12 mouse cellular contexts compared by ENCODE assay signal in genomic region chr5:112284203-112284582, GRCm38 (mm10). TPM values are rescaled to one million over a fixed set of nuclear protein-coding genes. Genes with fewer than 3 reads are reported as not detected.
DNase-seq lines count a peak whose midpoint lies in the region; ATAC-seq and TF ChIP-seq lines count a peak whose summit lies in the region.
"Had no signal": no experiment of that assay in that cellular context is flagged by ENCODE, and none has a peak within 500 bp of the region (broad histone marks: within the 10 kb centered on the region; RNA-seq: fewer than 3 reads in every experiment).

No protein-coding gene starts in this region.

- no peaks in the 10 kb centered on the region for H3K27me3 ChIP-seq in kidney, embryonic 14.5 days (ENCODE audit: control insufficient read depth, insufficient read depth, low read length)
- no peaks in the 10 kb centered on the region for H3K27me3 ChIP-seq in liver, embryonic 11.5 days (replicated peaks; ENCODE audit: control insufficient read depth, insufficient read depth, low read length)
- H3K27me3 ChIP-seq: midbrain, embryonic 12.5 days had no signal

- 0 out of 2 replicates have a peak overlapping the region, but pooled peaks have one; percentile 24 for H3K4me3 ChIP-seq in gastrocnemius, adult 2 months
- no peak overlapping the region for H3K4me3 ChIP-seq in kidney, embryonic 14.5 days (ENCODE audit: low read length)
- H3K4me3 ChIP-seq in liver, embryonic 11.5 days (ENCODE audit: low read depth, low read length): no peak overlapping the region
- H3K4me3 ChIP-seq: left cerebral cortex, adult 2 months; midbrain, embryonic 12.5 days had no signal

- intact Hi-C loops in gastrocnemius, adult 2 months (cut with DNase I): no loop called here
- intact Hi-C loops in left cerebral cortex, postnatal 10 days (cut with DNase I): no loop called here

- H3K4me1 ChIP-seq in kidney, embryonic 14.5 days (ENCODE audit: control insufficient read depth, insufficient read depth, low read length): peaks cover 49% of the 10 kb centered on the region
- peaks cover 89% of the 10 kb centered on the region for H3K4me1 ChIP-seq in liver, embryonic 11.5 days (replicated peaks; ENCODE audit: control insufficient read depth, insufficient read depth, low read length)

- no peaks in the 10 kb centered on the region for H3K9me3 ChIP-seq in kidney, embryonic 14.5 days (ENCODE audit: control insufficient read depth, low read length)
- H3K9me3 ChIP-seq in liver, embryonic 11.5 days (ENCODE audit: control insufficient read depth, low read length): no peaks in the 10 kb centered on the region
- H3K9me3 ChIP-seq: midbrain, embryonic 12.5 days had no signal

- no peak overlapping the region for H3K9ac ChIP-seq in kidney, embryonic 14.5 days (ENCODE audit: low read depth, low read length)
- H3K9ac ChIP-seq in liver, embryonic 11.5 days (ENCODE audit: low read depth, low read length): peak overlapping the region; percentile 32
- H3K9ac ChIP-seq: forebrain, postnatal 0 days; midbrain, embryonic 12.5 days had no signal

- H3K36me3 ChIP-seq in kidney, embryonic 14.5 days (ENCODE audit: control insufficient read depth, insufficient read depth, low read length): no peaks in the 10 kb centered on the region
- no peaks in the 10 kb centered on the region; the same call in 1 of the 2 replicates for H3K36me3 ChIP-seq in liver, embryonic 11.5 days (ENCODE audit: control insufficient read depth, insufficient read depth, low read length)

- H3K4me2 ChIP-seq in kidney, embryonic 14.5 days (replicated peaks; ENCODE audit: low read depth, low read length): no peak overlapping the region
- H3K4me2 ChIP-seq in liver, embryonic 11.5 days: peak overlapping the region; percentile 37
- H3K4me2 ChIP-seq: midbrain, embryonic 12.5 days had no signal

- H3K27ac ChIP-seq in gastrocnemius, adult 2 months: peak overlapping the region; percentile 86
- peak overlapping the region; percentile 55; the same call in 1 of the 2 replicates for H3K27ac ChIP-seq in kidney, embryonic 14.5 days (ENCODE audit: low read depth, low read length)
- peak overlapping the region; percentile 81 for H3K27ac ChIP-seq in liver, embryonic 11.5 days (ENCODE audit: low read depth, low read length)
- H3K27ac ChIP-seq: left cerebral cortex, adult 2 months; midbrain, embryonic 12.5 days had no signal

- 73% methylated on average over 7 of the region's 7 CpGs for WGBS in kidney, embryonic 14.5 days
- WGBS in liver, embryonic 11.5 days: 42% methylated on average over 7 of the region's 7 CpGs

- TF ChIP-seq CTCF in gastrocnemius, adult 2 months (IDR thresholded peaks at IDR 0.05): no peak

- ATAC-seq in kidney, embryonic 14.5 days (ENCODE audit: low FRiP score, low TSS enrichment): no peak
- 0 out of 2 replicates have a peak, but pooled peaks have one; percentile 7 for ATAC-seq in liver, embryonic 11.5 days (replicated peaks; ENCODE audit: low FRiP score)
- ATAC-seq: forebrain, postnatal 0 days had no signal

- no peak for DNase-seq in gastrocnemius, adult 2 months
- no peak for DNase-seq in gastrocnemius, postnatal 10 days
- no peak for DNase-seq in kidney, postnatal 14 days
- peak; percentile 8 for DNase-seq in CD4-positive helper T cell, adult 2 months (ENCODE audit: low read depth, low spot score)
- no peak for DNase-seq in liver, embryonic 11.5 days (ENCODE audit: low spot score)
- no peak for DNase-seq in left cerebral cortex, postnatal 10 days (ENCODE audit: extremely low spot score in 1 of 2, low spot score in 2 of 2)
- no peak for DNase-seq in yolk sac, embryonic 10.5 days (ENCODE audit: low spot score)
- DNase-seq: forebrain, postnatal 0 days had no signal

RNA-seq across cellular contexts. Expression of gene Tpst2, which starts 7.7 kb away (rescaled TPM):
- 10 to 100 TPM; 12.6 to 25.4 TPM for total RNA-seq in gastrocnemius, adult 2 months (2021)
- 10 to 100 TPM; 21.5 to 23.6 TPM for total RNA-seq in gastrocnemius, postnatal 10 days (2021)
- polyA plus RNA-seq in kidney, embryonic 14.5 days (2014; fragmentation: Nextera tagmentation; extraction: Ambion mirVana): 39.9 and 50.3 TPM in 2 replicates
- 66.0 and 66.7 TPM in 2 replicates for polyA plus RNA-seq in liver, embryonic 11.5 days (2014; fragmentation: Nextera tagmentation; extraction: Ambion mirVana)
- 10 to 100 TPM; 34.4 to 34.6 TPM for total RNA-seq in left cerebral cortex, postnatal 10 days (2021)

RNA-seq across cellular contexts. Expression of gene Crybb1, which starts 28.6 kb away (rescaled TPM):
- total RNA-seq in gastrocnemius, adult 2 months (2021): 1 to 10 TPM; 1.6 to 3.7 TPM
- total RNA-seq in gastrocnemius, postnatal 10 days (2021): 1 to 10 TPM; 1.4 to 1.7 TPM
- polyA plus RNA-seq in kidney, embryonic 14.5 days (2014; fragmentation: Nextera tagmentation; extraction: Ambion mirVana): 0.83 and 1.0 TPM in 2 replicates
- polyA plus RNA-seq in liver, embryonic 11.5 days (2014; fragmentation: Nextera tagmentation; extraction: Ambion mirVana): 0.31 and 0.45 TPM in 2 replicates
- 10 to 100 TPM in 1 of 2 experiments, 1 to 10 TPM in 1; 10.0 to 12.1 TPM for total RNA-seq in left cerebral cortex, postnatal 10 days (2021)
- total RNA-seq: neutrophil, adult 5-6 weeks had no signal

RNA-seq across cellular contexts. Expression of gene Cryba4, which starts 31.9 kb away (rescaled TPM):
- total RNA-seq in gastrocnemius, adult 2 months (2021): under 1 TPM in 1 of 2 experiments, not detected in 1; 0.86 TPM
- total RNA-seq in gastrocnemius, postnatal 10 days (2021): under 1 TPM; 0.33 to 0.61 TPM
- 0.83 and 1.4 TPM in 2 replicates for polyA plus RNA-seq in kidney, embryonic 14.5 days (2014; fragmentation: Nextera tagmentation; extraction: Ambion mirVana)
- 0.84 and 1.3 TPM in 2 replicates for polyA plus RNA-seq in liver, embryonic 11.5 days (2014; fragmentation: Nextera tagmentation; extraction: Ambion mirVana)
- 1 to 10 TPM in 1 of 2 experiments, under 1 TPM in 1; 0.67 to 1.5 TPM for total RNA-seq in left cerebral cortex, postnatal 10 days (2021)
- total RNA-seq: forebrain, postnatal 0 days had no signal

RNA-seq across cellular contexts. Expression of gene Tfip11, which starts 42.0 kb away (rescaled TPM):
- total RNA-seq in gastrocnemius, adult 2 months (2021): 10 to 100 TPM; 10.6 to 15.5 TPM
- 10 to 100 TPM; 14.8 to 15.9 TPM for total RNA-seq in gastrocnemius, postnatal 10 days (2021)
- polyA plus RNA-seq in kidney, embryonic 14.5 days (2014; fragmentation: Nextera tagmentation; extraction: Ambion mirVana): 15.7 and 22.3 TPM in 2 replicates
- polyA plus RNA-seq in liver, embryonic 11.5 days (2014; fragmentation: Nextera tagmentation; extraction: Ambion mirVana): 24.5 and 30.5 TPM in 2 replicates
- 10 to 100 TPM; 33.0 to 34.9 TPM for total RNA-seq in left cerebral cortex, postnatal 10 days (2021)

RNA-seq across cellular contexts. Expression of gene Srrd, which starts 58.6 kb away (rescaled TPM):
- total RNA-seq in gastrocnemius, adult 2 months (2021): 1 to 10 TPM; 4.2 to 5.6 TPM
- total RNA-seq in gastrocnemius, postnatal 10 days (2021): 1 to 10 TPM; 4.7 to 5.0 TPM
- 46.0 and 47.0 TPM in 2 replicates for polyA plus RNA-seq in kidney, embryonic 14.5 days (2014; fragmentation: Nextera tagmentation; extraction: Ambion mirVana)
- polyA plus RNA-seq in liver, embryonic 11.5 days (2014; fragmentation: Nextera tagmentation; extraction: Ambion mirVana): 35.3 and 36.5 TPM in 2 replicates
- 10 to 100 TPM; 27.9 to 30.0 TPM for total RNA-seq in left cerebral cortex, postnatal 10 days (2021)
